Mouse (Mus musculus): Measurements from ENCODE around the gene Ccl20. TPM values are rescaled to one million over a fixed set of nuclear protein-coding genes. Genes with fewer than 3 reads are reported as not detected.

Gene Ccl20
- polyA plus RNA-seq (2017; shearing (Covaris generic)): not detected

DNA sequence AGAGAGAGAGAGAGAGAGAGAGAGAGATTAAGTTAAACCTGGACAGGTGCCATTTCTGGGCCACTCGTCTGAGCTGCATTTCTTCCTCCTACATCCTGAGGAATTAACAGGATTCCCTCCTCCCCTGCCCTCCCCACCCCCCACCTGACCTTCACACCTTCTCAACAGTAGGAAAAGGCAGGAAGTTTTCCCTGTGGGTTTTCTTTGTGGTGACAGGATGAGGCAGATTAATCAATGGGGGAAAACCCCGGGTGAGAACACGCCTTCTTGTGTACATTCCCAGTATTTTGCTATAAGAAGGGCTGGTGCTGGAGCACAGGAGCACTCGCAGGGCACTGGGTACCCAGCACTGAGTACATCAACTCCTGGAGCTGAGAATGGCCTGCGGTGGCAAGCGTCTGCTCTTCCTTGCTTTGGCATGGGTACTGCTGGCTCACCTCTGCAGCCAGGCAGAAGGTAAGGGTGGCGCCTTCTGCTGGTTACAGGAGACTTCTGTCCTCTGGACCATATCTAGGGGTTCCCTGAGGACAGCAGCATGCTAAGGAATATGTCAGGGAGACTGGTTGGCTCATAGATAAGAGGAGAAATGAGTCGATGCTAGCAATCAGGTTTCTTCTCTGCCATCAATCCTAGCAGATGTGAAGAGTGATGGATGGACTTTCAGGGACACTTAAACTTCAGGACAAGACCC, at the start of gene Ccl20:
Gene Ccl20 (plus strand): TSS at position 320 of the 691 bp plus-strand sequence.

GRCm38 (mm10) chr1:83159603-83160002, 43.0 kb downstream of the Ccl20 start, which contains the start of gene Daw1:
TSS of gene Daw1 (plus strand) at chr1:83159752.

Other genes with a start within 250 kb of the Ccl20 start
- not detected for gene A030005L19Rik, start 203.4 kb upstream of the Ccl20 start, polyA plus RNA-seq (2017; shearing (Covaris generic))
- gene A030014E15Rik, start 191.8 kb upstream of the Ccl20 start, polyA plus RNA-seq (2017; shearing (Covaris generic)): not detected
- gene Gm6217, start 185.4 kb upstream of the Ccl20 start, polyA plus RNA-seq (2017; shearing (Covaris generic)): not detected
- not detected for gene A030003K21Rik, start 173.4 kb upstream of the Ccl20 start, polyA plus RNA-seq (2017; shearing (Covaris generic))
- not detected for gene Gm7544, start 160.8 kb upstream of the Ccl20 start, polyA plus RNA-seq (2017; shearing (Covaris generic))
- not detected for gene Gm47955, start 156.5 kb upstream of the Ccl20 start, polyA plus RNA-seq (2017; shearing (Covaris generic))
- not detected for gene Gm47959, start 116.2 kb upstream of the Ccl20 start, polyA plus RNA-seq (2017; shearing (Covaris generic))
- 0.20 TPM for gene Slc19a3, start 78.3 kb upstream of the Ccl20 start, polyA plus RNA-seq (2017; shearing (Covaris generic))
- not detected for gene Krtap28-10, start 74.3 kb upstream of the Ccl20 start, polyA plus RNA-seq (2017; shearing (Covaris generic))
- not detected for gene Gm47969, start 71.8 kb upstream of the Ccl20 start, polyA plus RNA-seq (2017; shearing (Covaris generic))
- gene A030005K14Rik, start 57.4 kb upstream of the Ccl20 start, polyA plus RNA-seq (2017; shearing (Covaris generic)): 0.71 TPM
- gene Krtap28-13, start 55.8 kb upstream of the Ccl20 start, polyA plus RNA-seq (2017; shearing (Covaris generic)): not detected
- not detected for gene Daw1, start 43.0 kb downstream of the Ccl20 start, polyA plus RNA-seq (2017; shearing (Covaris generic))

Measured in effector memory CD4-positive, alpha-beta T cell, adult 7 months (primary cell).